Mouse (Mus musculus) lung, adult 2 months (tissue): ENCODE measurements around the gene Odf4.

Experiments used
- CTCF ChIP-seq: fragments of 200-500 bp; IDR thresholded peaks from 2 replicates; pipeline ENCODE4 v1.5.1; 2011; ENCODE audit warnings: mild to moderate bottlenecking, low read length, control low read depth; ENCODE audit not compliant: insufficient read depth
- POLR2A ChIP-seq: fragments of 200-500 bp; IDR thresholded peaks from 2 replicates; pipeline ENCODE4 v1.6.1; 2011; ENCODE audit warnings: low read depth, mild to moderate bottlenecking, control low read depth, low read length, borderline replicate concordance; ENCODE audit errors: extremely low read depth

DNA sequence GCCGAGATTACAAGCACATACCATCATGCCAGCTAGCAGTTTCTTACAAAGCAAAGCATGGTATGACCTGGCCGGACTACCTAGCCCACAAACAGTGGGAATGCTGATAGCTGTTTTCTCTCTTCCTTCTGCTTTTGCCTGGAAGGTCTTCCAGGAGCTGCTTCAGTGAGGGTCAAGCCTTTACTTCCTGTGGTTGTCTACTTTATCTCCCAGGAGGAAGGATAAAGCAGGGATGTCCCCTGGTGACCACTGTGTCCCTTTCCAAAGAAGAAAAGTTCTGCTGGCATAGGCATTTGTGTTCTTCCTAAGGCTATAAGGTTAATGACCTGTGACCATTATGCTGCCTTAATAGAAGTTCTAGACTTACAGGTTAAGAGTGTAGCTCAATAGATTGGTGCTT is 36.5 kb upstream of the Odf4 start:
- no peak for TF ChIP-seq CTCF
- no peak for TF ChIP-seq POLR2A
